Mouse (Mus musculus): ENCODE data around the gene Spaar. TPM values are rescaled to one million over a fixed set of nuclear protein-coding genes. Genes with fewer than 3 reads are reported as not detected.

The Spaar gene
- polyA plus RNA-seq, 1 experiment from 2014 or later: not detected

DNA sequence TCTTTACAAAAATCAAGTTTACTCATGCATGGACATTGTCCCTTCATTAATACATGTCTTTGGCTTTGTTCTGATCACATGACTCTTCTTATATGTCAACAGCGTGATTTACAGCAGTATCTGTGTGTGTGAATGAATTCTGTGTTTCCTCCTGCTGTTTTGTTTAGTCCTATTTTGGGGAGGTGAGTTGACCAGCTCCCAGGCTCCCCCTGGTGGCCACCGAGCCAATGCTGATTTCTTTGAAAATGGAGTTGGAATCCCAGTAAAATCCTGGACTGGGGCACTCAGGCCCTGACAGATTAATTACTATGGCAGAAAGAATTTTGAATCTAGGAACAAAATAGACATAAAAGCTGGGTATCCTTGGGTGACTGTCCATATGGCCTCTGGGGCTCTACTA lies 18.0 kb upstream of the Spaar start:
- ATAC-seq (ENCODE audit: low FRiP score, low read depth): 0 out of 2 replicates have a peak, but pooled peaks have one; percentile 33
- H3K9me3 ChIP-seq: no peaks in the 10 kb centered on the region
- 1% methylated on average over 2 of the region's 2 CpGs for WGBS
- 0 out of 2 replicates have a peak, but pooled peaks cover 2% of the 10 kb centered on the region for H3K4me1 ChIP-seq
- no peaks in the 10 kb centered on the region for H3K36me3 ChIP-seq
- H3K27ac ChIP-seq: no peak overlapping the region
- H3K4me3 ChIP-seq: no peak overlapping the region
- H3K4me2 ChIP-seq (replicated peaks): no peak overlapping the region
- H3K9ac ChIP-seq: no peak overlapping the region
- 0 out of 2 replicates have a peak, but pooled peaks cover 3% of the 10 kb centered on the region for H3K27me3 ChIP-seq (replicated peaks)

DNA sequence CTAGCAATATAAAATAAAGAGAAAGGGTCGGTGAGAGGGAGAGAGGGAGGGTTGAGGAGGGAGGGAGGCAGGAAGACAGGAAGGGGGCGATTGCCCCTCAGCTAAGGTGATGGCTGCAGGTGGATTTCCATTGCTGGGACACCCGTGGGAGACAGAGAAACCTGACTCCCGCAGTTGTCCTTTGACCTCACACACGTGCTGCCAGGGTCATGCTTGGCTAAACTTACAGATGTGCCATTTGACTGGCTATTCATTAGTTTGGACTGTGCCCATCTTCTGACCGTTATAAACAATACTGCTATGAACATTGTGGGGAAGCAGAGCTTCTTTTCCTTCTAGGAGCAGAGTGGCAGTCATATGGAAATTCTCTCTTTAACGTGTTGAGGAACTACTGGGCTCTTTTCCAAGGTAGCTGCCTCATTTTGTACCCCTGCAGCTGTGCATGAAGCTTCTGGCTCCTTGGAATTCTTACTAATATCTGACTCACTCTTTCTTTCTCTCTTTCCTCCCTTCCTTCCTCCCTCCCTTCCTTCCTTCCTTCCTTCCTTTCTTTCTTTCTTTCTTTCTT lies 16.1 kb upstream of the Spaar start:
- WGBS: 44% methylated on average over 7 of the region's 7 CpGs
- Histone ChIP-seq H3K4me2 (replicated peaks) (no peak overlapping the region), H3K9me3 (no peaks in the 10 kb centered on the region), H3K27ac (no peak overlapping the region), H3K27me3 (replicated peaks) (0 out of 2 replicates have a peak, but pooled peaks cover 3% of the 10 kb centered on the region), H3K4me3 (no peak overlapping the region), H3K9ac (no peak overlapping the region), H3K36me3 (no peaks in the 10 kb centered on the region), H3K4me1 (0 out of 2 replicates have a peak, but pooled peaks cover 2% of the 10 kb centered on the region)
- no peak for ATAC-seq (ENCODE audit: low FRiP score, low read depth)

DNA sequence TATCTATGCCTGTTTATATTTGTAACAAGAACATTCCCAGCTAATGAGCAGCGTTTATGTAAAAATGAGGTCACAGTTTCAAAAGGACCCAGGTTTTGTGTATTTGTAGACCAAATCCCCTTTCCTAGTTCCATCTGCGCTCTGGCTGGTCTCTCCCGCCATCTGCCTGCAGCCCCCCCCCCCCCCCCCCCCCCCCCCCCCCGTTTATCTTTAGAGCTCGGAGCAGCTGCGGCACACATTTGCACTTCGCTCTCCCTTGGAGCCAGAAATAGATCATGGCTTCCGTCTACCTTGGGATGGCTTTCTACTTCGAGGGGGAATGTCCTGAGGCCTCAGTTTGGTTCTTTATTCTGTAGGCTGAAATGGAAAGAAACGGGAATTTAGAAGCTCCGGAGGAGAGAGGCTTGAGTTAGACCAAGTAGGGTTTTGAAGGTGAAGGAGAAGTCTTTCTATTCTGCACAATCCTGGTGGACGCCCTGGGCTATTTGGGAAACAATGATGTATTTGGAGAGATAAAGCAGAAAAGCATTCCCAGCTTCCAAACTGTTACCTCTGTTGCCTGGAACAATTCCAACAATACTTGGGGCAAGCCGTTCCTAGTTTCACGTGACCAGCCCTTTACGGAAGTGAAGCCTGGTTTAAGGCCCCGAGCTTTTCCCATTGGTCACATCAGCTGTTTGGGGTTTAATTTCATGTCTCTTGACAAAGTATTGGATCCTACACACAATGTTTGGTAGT lies 9.2 kb upstream of the Spaar start:
- no peak for ATAC-seq (ENCODE audit: low FRiP score, low read depth)
- H3K27me3 ChIP-seq (replicated peaks): no peaks in the 10 kb centered on the region
- no peak overlapping the region for H3K4me3 ChIP-seq
- H3K4me2 ChIP-seq (replicated peaks): 0 out of 2 replicates have a peak overlapping the region, but pooled peaks have one; percentile 16
- peak overlapping the region; percentile 15; the same call in 1 of the 2 replicates for H3K27ac ChIP-seq
- H3K4me1 ChIP-seq: no peaks in the 10 kb centered on the region
- H3K9me3 ChIP-seq: no peaks in the 10 kb centered on the region
- H3K9ac ChIP-seq: no peak overlapping the region
- 57% methylated on average over 15 of the region's 16 CpGs for WGBS
- H3K36me3 ChIP-seq: no peaks in the 10 kb centered on the region

DNA sequence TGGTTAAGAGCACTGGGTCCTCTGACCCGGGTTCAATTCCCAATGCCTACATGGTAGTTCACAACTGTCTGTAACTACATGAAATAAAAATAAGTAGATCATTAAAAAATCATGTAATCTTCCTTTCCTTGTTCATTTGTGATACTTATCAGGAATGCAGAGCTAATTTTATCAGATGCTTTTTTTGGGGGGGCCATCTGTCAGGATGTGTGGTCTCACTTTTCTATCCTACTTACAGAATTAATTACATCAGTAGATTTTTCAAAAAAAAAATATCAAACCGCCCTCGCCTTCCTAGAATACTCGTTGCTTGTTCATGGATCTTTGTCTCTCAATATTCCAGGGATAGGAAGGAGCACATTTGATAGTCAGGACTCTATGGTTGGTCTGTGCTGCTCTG lies 7.6 kb upstream of the Spaar start:
- no peaks in the 10 kb centered on the region for H3K27me3 ChIP-seq (replicated peaks)
- H3K9me3 ChIP-seq: no peaks in the 10 kb centered on the region
- H3K4me1 ChIP-seq: no peaks in the 10 kb centered on the region
- WGBS: 92% methylated on average over 4 of the region's 4 CpGs
- H3K4me2 ChIP-seq (replicated peaks): no peak overlapping the region
- no peak overlapping the region for H3K27ac ChIP-seq
- H3K4me3 ChIP-seq: no peak overlapping the region
- ATAC-seq (ENCODE audit: low FRiP score, low read depth): no peak
- no peak overlapping the region for H3K9ac ChIP-seq
- H3K36me3 ChIP-seq: no peaks in the 10 kb centered on the region

DNA sequence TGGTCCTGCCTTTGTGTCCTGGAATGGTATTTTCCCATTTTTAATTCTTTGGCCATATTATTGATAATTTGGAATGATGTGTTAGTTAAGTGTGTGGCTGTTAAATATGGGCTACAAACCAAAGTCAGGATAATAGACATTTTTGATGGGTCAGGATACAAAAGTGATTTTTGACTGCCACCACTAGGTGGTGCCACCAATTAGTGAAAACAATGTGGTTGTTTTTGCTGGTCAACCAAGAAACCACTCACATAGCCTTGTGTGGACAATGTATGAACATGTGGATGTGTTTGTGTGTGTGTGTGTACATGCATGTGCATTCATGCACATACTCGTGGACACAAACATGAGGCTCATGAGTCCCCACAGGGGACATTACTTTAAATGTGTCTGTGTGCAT lies 5.1 kb upstream of the Spaar start:
- Histone ChIP-seq H3K4me3 (no peak overlapping the region), H3K9ac (no peak overlapping the region), H3K27me3 (replicated peaks) (no peaks in the 10 kb centered on the region), H3K4me1 (no peaks in the 10 kb centered on the region), H3K4me2 (replicated peaks) (no peak overlapping the region), H3K9me3 (no peaks in the 10 kb centered on the region), H3K27ac (no peak overlapping the region), H3K36me3 (no peaks in the 10 kb centered on the region)
- no peak for ATAC-seq (ENCODE audit: low FRiP score, low read depth)
- 48% methylated on average over 1 of the region's 1 CpGs for WGBS

DNA sequence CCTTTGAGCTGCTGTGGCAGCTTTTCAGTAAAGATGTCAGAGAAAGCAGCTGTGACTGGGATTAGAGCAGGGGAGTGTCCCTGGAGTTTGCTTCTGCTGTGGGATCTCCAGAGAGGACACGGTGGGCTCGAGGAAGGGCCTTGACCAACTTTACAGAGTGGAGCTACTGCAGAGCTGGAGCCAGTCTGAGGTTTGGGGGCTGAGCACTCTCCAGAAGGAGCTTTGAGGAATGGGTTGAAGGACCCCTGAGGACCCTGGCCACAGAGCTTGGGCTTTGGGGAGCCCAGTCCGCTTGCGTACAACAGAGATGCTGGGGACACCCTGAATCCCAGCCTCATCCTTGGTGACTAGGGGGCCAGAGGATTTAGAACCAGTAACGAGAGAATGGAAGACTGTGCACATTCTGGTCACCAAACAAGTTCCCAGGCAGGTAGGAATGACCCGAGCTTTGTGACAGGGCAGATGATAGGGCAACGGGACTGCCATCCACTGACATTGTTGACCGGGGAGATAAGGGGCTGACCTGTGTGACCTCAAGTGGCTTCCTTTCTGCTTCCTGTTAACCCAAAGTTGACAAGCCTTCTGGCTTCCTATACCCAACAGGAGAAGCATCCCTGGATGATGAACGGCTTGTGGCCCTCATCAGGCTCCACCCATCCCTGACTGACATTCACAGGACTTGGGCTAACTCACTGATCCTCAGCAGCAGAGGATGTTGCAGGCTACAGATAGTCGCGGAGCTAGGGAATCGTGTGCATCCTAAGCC lies 3.4 kb upstream of the Spaar start:
- no peak overlapping the region for H3K27ac ChIP-seq
- 84% methylated on average over 12 of the region's 12 CpGs for WGBS
- no peak for ATAC-seq (ENCODE audit: low FRiP score, low read depth)
- no peak overlapping the region for H3K4me3 ChIP-seq
- H3K4me1 ChIP-seq: no peaks in the 10 kb centered on the region
- H3K9ac ChIP-seq: no peak overlapping the region
- H3K27me3 ChIP-seq (replicated peaks): no peaks in the 10 kb centered on the region
- H3K36me3 ChIP-seq: no peaks in the 10 kb centered on the region
- no peak overlapping the region for H3K4me2 ChIP-seq (replicated peaks)
- no peaks in the 10 kb centered on the region for H3K9me3 ChIP-seq

DNA sequence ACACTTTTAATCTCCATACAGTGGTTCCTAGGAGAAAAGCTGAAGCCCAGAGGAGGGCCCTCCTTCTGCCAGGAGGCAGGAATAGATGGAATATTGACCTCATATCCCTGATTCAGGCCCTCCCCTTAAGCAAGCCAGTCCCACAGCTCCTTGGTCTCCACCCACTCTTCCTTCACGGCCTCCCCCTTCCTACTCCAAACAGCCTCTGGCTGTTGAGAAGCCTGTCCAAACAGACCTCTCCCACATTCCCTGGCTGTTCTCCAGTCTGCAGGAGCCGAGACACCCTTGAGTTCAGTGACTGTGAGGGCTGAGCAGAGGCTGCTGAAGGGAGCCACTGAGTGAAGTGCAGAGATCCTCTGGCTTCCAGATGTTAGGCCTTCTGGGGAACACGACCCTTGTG lies 2.8 kb upstream of the Spaar start, which contains the start of gene Hrct1:
Gene Hrct1 (plus strand): TSS at position 194 of the 400 bp plus-strand sequence.
- Histone ChIP-seq H3K4me1 (no peaks in the 10 kb centered on the region), H3K27ac (no peak within 1 kb of the TSS), H3K4me3 (no peak within 1 kb of the TSS), H3K4me2 (replicated peaks) (no peak within 1 kb of the TSS), H3K36me3 (no peaks in the 10 kb centered on the region), H3K9me3 (no peaks in the 10 kb centered on the region), H3K27me3 (replicated peaks) (no peaks in the 10 kb centered on the region), H3K9ac (no peak within 1 kb of the TSS)
- ATAC-seq (ENCODE audit: low FRiP score, low read depth): no peak
- WGBS: 57% methylated on average over 3 of the region's 3 CpGs

DNA sequence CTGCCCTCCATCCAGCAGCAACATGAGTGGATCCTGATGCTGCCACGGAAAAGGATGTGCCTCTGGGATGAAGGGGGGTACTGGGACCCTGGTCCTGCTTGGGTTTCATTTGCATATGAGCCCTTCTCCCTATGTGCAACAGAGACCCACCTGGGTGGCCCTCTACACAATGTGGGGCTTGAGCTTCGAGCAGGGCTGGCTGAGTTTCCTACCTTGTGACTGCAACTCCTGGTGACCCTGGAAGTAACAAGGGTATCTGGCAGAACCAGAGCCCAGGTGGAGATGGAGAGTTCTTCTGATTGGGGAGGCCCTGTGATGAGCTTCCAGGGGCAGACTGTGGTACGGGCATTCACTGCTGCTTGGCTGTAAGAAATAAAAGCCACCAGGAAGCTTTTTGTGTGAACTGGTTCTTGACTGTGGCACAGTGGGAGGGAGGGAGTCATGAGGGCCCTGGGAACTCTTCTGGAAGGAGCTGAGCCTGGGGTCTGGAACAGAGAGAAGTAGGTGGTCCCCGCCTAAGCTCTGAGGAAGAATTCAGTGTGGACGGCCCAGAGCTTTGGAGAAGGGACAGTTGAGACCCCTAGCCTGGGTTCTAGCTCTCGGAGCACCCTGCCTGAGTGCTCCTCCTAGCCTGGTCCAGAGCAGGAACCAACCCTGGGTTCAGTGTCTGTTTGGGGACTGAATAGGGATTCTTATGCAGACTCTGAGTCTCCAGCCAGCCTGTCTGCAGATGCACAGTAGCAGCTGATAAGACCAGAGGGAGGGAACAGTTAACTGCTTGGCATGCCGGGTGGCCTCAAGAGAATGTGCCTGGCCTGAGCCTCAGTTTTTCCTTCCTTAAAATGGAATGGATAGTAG lies 1.9 kb upstream of the Spaar start:
- H3K9ac ChIP-seq: no peak overlapping the region
- H3K27me3 ChIP-seq (replicated peaks): no peaks in the 10 kb centered on the region
- no peak overlapping the region for H3K27ac ChIP-seq
- ATAC-seq (ENCODE audit: low FRiP score, low read depth): no peak
- no peaks in the 10 kb centered on the region for H3K36me3 ChIP-seq
- H3K9me3 ChIP-seq: no peaks in the 10 kb centered on the region
- H3K4me1 ChIP-seq: no peaks in the 10 kb centered on the region
- no peak overlapping the region for H3K4me3 ChIP-seq
- no peak overlapping the region for H3K4me2 ChIP-seq (replicated peaks)
- 78% methylated on average over 7 of the region's 7 CpGs for WGBS

DNA sequence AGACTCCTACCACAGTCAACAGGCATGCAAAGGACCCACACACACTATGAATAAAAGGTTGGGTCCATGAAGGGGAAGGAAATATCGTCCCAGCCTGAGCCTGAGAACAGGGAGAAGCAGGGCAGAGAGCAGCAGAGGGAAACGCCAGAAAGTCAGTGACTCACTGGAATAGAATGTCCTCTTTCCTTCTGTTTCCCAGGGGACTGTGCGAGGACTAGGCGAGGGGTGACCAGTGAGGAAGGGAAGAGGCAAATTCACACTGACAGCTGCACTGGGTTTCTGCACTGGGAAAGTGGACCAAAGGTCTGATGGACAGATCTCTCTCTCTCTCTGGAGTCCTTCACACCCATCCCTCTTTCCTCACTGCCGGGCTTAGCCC lies 1.3 kb upstream of the Spaar start:
- no peaks in the 10 kb centered on the region for H3K27me3 ChIP-seq (replicated peaks)
- no peaks in the 10 kb centered on the region for H3K36me3 ChIP-seq
- H3K4me1 ChIP-seq: no peaks in the 10 kb centered on the region
- H3K27ac ChIP-seq: no peak overlapping the region
- no peak overlapping the region for H3K4me2 ChIP-seq (replicated peaks)
- WGBS: 71% methylated on average over 5 of the region's 5 CpGs
- no peak overlapping the region for H3K9ac ChIP-seq
- no peak overlapping the region for H3K4me3 ChIP-seq
- no peaks in the 10 kb centered on the region for H3K9me3 ChIP-seq
- no peak for ATAC-seq (ENCODE audit: low FRiP score, low read depth)

DNA sequence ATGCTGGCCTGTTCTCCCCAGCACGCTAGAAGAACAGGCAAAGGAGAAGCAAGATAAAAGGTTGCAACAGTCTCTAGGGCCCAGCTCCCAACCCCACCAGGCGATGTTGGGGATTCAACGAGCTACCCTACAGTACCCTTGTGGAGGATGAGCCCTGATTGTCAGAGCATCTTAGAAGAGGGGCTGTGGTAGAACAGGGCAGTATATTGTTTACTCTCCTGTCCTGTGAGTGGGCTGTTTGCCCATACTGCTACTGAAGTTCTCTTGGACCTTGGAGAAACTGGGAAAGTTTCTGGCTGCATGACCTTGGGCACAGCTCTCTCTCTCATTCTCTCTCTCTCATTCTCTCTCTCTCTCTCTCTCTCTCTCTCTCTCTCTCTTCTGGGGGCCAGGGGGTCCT lies 708 bp upstream of the Spaar start:
- no peak overlapping the region for H3K27ac ChIP-seq
- WGBS: 80% methylated on average over 3 of the region's 3 CpGs
- H3K4me2 ChIP-seq (replicated peaks): no peak overlapping the region
- no peaks in the 10 kb centered on the region for H3K4me1 ChIP-seq
- ATAC-seq (ENCODE audit: low FRiP score, low read depth): no peak
- H3K36me3 ChIP-seq: no peaks in the 10 kb centered on the region
- no peak overlapping the region for H3K4me3 ChIP-seq
- no peak overlapping the region for H3K9ac ChIP-seq
- no peaks in the 10 kb centered on the region for H3K27me3 ChIP-seq (replicated peaks)
- no peaks in the 10 kb centered on the region for H3K9me3 ChIP-seq

DNA sequence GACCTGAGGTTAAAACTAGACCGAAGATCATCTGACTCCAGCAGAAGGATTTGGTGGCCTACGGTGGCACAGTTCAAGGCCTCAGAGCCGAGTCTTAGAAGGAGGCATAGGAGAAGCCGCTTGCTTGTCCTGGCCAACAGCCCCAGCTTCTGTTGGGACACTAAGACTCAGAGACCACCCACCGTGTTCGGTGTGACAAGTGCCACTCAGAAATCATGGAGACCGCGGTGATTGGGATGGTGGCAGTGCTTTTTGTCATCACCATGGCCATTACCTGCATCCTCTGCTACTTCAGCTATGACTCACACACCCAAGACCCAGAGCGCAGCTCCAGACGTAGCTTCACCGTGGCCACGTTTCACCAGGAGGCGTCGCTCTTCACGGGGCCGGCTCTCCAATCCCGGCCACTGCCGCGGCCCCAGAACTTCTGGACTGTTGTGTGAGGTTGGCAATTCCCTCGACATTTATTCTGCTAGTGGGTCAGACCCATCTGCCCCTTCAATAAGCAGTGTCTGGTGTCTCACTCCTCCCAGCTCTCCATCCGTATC lies 990 bp downstream of the Spaar start:
- H3K9me3 ChIP-seq: no peaks in the 10 kb centered on the region
- no peak overlapping the region for H3K4me2 ChIP-seq (replicated peaks)
- no peaks in the 10 kb centered on the region for H3K27me3 ChIP-seq (replicated peaks)
- 76% methylated on average over 21 of the region's 21 CpGs for WGBS
- H3K36me3 ChIP-seq: no peaks in the 10 kb centered on the region
- no peak for ATAC-seq (ENCODE audit: low FRiP score, low read depth)
- H3K27ac ChIP-seq: no peak overlapping the region
- no peak overlapping the region for H3K9ac ChIP-seq
- H3K4me1 ChIP-seq: no peaks in the 10 kb centered on the region
- no peak overlapping the region for H3K4me3 ChIP-seq

All from neural tube, embryonic 12.5 days (tissue).